Mouse (Mus musculus) heart, postnatal 25 days (tissue): Measurements from ENCODE around the gene Ankdd1b. TPM values are rescaled to one million over a fixed set of nuclear protein-coding genes. Genes with fewer than 3 reads are reported as not detected.

ENCODE experiments used
- DNase-seq: peaks from one replicate; pipeline ENCODE4 v3.0.0; 2022; ENCODE audit warnings: low spot score
- intact Hi-C: fragments of 180-260 bp; cut with DNase I; formaldehyde crosslinking; loops from one replicate; pipeline ENCODE4 v1.15.1; 2025
- total RNA-seq, 2 experiments: library from RNA; stranded (reverse); gene quantifications; 2 replicates each; pipeline ENCODE4 v1.2.3; 2021

Gene Ankdd1b
- under 1 TPM; 0.21 to 0.36 TPM for total RNA-seq

- intact Hi-C loops = no loop called here
- DNase-seq = no peak
These were observed at the start of gene Ankdd1b for GRCm38 (mm10) chr13:96470957-96471356. Gene Ankdd1b, minus strand, starts transcription at chr13:96471198.

DNA sequence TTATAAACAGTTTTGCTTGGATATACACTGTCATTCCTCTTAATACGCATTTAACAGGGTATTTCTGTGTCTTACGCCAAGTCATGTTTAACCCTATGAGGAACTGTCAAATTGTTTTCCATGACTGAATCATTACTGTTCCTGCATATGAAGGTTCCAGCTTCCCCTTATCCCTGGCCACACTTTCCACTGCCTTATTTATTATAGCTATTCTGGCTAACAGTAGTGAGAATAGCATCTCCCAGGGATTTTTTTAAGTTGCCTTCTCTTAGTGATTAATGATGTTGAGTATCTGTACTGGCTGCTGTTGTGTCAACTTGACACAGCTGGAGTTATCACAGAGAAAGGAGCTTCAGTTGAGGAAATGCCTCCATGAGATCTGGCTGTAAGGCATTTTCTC lies 46.3 kb upstream of the Ankdd1b start:
- DNase-seq = no peak
- intact Hi-C loops = no loop called here

GRCm38 (mm10) chr13:96516249-96516648 lies 45.3 kb upstream of the Ankdd1b start:
- intact Hi-C loops = no loop called here
- no peak for DNase-seq

DNA sequence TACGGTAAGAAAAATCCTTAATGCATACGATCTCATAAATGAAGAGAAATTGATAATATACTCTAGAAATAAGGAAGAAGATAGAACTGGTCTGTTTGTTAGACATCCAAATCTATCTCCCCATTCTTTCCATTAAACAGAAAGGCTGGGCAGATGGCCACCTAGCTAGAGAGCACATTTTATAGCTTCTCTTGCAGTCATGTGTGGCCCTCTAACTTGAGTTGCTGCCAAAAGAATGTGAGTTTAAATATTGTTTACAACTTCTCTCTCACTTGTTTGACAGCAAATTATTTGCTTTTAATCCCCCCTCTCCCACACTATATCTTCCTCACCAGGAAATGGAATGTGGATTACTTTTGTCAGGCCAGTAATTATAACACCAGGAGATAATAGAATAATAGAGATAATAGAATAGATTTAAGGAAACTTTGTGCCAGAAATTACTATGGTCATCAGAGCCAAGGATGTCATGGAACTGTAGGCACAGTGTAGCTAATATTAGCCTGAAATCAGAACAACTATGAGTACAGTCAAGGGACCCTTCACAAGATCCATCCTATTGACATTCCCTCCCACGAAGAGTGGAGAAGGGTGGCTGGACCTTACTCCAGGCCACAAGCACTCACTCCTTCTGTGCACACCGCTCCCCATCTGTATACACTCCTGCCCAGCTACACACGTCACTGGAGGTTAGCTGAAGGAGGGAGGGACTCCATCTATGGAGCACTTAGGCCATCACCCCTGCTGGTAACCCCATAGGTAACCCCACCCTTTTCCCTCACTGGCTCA lies 43.4 kb upstream of the Ankdd1b start:
- intact Hi-C loops = no loop called here
- DNase-seq = no peak

DNA sequence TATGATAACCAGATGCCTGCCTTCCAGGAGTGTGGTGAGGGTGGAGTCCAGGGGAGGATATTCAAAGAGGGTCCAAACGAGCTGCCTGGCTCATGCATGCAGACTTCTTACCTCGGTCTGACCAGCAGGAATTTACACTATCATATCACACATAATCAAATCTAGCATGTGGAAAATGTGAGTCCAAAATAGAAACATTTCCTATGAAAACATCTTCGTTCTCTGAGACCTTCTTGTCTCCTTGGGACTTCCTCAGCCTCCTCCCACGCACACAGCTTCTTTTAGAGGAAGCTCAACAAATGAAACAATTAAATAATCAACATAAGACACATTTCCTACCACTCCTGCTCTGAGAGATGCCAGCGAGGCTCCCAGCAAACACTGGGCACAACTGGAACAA lies 40.9 kb upstream of the Ankdd1b start:
- DNase-seq = no peak

GRCm38 (mm10) chr13:96511262-96511661 lies 40.3 kb upstream of the Ankdd1b start:
- DNase-seq = no peak
- intact Hi-C loops = no loop called here

More for the DNA sequence above, 40.9 kb upstream of the Ankdd1b start:
- intact Hi-C loops = no loop called here

DNA sequence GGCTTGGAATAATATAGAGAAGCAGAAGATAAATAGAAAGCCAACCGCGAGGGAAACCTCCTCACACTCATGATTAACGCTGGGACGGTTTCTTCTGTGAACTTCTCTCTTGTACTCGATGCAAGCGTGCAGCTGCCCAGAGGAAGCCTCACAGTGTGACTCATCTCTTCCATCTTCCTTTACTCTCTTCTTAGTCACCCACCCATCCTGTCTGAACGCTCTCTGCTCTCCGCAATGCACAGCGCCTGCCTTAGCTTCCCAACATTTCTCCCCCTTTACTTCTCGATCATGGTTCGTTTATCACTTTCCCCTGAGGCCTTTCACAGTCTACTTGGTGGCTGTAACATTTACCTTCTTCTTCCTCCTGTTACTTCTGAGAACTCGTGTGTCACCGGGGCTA lies 39.6 kb upstream of the Ankdd1b start:
- DNase-seq = peak; percentile 12
- intact Hi-C loops = no loop called here

DNA sequence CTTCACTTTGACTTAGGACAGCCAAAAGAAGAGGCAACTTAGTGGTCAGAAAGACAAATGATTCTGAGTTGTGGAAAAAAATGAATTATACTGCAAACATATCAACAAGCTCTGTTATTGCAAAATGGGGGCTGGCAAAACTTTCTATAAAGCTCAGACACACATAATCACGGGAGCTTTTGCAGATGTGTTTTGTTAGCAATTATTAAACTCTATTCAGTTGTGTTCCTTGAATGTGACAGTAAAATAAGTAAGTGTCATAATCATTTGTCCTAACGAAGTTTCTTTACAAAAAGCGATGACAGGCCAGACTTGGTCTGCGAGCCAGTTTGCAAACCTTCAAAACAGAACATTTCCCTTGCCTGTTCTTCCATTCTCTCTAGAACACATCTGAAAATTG lies 36.5 kb upstream of the Ankdd1b start:
- no peak for DNase-seq
- intact Hi-C loops = loop anchor here (10.0 kb wide), 1 partner anchor 73 kb away; no protein-coding TSS in a partner anchor

DNA sequence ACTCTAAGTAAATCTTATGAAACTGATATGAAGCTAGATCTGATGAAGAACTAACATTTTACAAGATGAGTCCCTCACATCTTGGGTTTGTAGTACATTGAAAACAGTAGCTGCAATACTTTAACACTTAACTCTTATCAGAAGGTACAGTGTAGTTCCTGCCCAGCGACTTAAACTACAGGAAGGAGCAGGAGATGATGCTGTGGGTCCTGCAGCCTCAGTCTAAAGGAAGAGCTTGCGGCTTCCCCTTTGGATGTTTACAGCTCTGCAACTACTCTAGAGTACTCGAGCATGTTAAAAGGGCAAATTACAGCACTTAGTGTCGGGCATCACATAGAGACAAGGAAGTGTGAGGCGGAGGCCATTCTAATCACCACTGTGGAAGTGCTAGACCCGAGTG lies 35.3 kb upstream of the Ankdd1b start:
- no peak for DNase-seq
- intact Hi-C loops = loop anchor here (10.0 kb wide), 1 partner anchor 72 kb away; no protein-coding TSS in a partner anchor

DNA sequence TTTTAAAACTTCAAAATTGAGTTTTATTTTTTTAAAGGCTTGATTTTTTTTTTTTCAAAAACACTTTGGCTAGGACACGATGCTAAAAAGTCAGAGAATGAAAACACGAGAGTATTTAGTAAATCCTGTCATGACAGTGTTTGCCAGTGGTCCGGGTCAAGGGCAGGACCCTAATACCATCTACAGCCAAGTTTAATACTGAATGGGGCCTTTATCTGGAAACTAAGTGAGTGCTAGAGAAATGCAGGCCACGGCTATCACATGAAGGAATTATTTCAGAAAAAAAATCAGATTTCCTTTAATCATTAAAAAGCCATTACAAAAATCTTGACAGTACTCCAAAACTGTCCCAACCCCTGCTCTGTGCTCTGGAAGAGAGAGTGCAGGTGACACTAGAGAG lies 34.7 kb upstream of the Ankdd1b start:
- no peak for DNase-seq
- intact Hi-C loops = loop anchor here (10.0 kb wide), 1 partner anchor 71 kb away; no protein-coding TSS in a partner anchor

DNA sequence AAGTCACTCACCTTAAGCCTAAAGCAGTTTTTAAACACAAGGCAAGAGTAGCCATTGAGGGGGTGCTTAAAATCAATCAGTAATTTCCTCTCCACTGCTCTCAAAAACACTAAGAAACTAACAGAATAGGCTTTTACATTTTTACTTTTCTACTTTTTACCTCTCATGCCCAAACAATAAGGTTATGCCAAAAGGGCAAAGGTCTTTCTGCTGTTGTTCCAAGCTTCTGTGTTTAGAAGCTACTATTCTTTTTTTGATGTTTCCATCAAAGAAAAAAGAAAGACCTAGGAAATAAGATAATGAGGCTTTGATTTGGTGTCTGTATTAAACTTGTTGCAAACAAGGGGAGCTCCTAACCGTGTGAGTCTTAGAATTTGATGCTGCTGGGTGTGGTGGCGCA lies 28.9 kb upstream of the Ankdd1b start:
- DNase-seq = no peak
- intact Hi-C loops = loop anchor here (10.0 kb wide), 1 partner anchor 65 kb away; no protein-coding TSS in a partner anchor

- intact Hi-C loops = no loop called here
- DNase-seq = no peak
These were observed 25.6 kb upstream of the Ankdd1b start for GRCm38 (mm10) chr13:96496630-96497029.

DNA sequence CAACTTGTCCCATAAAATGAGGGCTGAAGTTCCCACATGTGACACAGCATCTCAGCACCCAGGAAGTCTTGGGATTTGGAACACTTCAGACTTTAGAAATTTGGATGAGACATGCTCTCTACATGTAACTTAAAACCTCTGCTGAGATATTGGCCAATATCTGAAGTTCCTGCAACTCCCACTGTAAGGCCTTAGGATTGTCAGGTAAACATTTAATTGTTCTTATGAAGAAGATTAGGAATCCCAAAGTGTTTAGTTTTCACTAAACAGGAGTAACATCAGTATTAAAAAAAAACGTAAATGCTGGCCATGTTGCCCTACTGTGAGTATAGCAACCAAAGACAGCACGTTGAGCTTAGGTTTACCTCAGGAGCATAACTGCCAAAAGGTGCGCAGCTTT lies 19.4 kb upstream of the Ankdd1b start, which contains the start of gene Gm17622:
TSS of gene Gm17622 (plus strand) at position 301 of the 400 bp plus-strand sequence.
- intact Hi-C loops = no loop called here
- DNase-seq = no peak

- intact Hi-C loops = no loop called here
- no peak for DNase-seq
These were observed 17.0 kb upstream of the Ankdd1b start for GRCm38 (mm10) chr13:96487968-96488367.

- DNase-seq = no peak
- intact Hi-C loops = no loop called here
These were observed 16.2 kb upstream of the Ankdd1b start for GRCm38 (mm10) chr13:96487230-96487629.

DNA sequence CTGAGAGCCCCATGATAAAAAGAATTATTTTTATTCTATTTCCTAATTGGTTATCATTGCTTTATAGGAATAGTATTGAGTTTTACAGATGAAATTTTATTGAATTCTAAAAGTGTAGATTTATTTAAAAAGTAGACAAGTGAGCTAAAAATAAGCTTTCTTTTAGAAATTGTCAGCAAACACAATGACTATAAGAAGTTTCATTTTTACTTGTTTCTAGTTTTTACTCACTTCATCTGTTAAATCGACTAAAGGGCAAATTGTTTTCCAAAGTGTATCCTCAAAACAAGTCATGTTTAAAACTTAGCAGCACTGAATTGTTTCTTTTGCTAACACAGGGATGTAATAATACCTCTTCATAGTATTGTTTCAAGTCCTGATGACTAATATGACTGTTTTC lies 8.0 kb upstream of the Ankdd1b start:
- DNase-seq = no peak
- intact Hi-C loops = no loop called here

GRCm38 (mm10) chr13:96477226-96477625 lies 6.2 kb upstream of the Ankdd1b start:
- DNase-seq = no peak
- intact Hi-C loops = no loop called here

DNA sequence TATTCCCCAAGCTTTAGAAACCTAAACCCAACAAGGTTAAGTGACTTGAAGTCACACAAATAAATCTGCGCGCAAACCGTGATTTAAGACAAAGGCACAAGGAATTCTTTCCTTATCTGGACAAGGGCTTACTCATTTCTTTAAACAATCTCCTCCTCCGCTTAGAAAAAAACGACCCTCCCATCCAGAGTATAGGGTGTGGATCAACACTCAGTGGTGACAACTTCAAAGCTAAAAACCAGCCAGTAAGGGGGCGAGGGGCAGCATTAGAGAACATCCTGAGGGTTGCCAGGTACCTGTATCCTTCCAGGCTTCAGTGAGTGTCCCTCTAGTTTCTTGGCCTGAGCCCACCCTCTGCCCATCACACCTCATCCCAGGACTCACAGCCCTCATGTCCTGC lies 442 bp downstream of the Ankdd1b start:
- no peak for DNase-seq

GRCm38 (mm10) chr13:96468678-96469077 lies 2.3 kb downstream of the Ankdd1b start:
- intact Hi-C loops = no loop called here
- DNase-seq = no peak

More for the DNA sequence above, 442 bp downstream of the Ankdd1b start:
- intact Hi-C loops = no loop called here

GRCm38 (mm10) chr13:96465315-96465714 lies 5.7 kb downstream of the Ankdd1b start:
- intact Hi-C loops = no loop called here
- no peak for DNase-seq

DNA sequence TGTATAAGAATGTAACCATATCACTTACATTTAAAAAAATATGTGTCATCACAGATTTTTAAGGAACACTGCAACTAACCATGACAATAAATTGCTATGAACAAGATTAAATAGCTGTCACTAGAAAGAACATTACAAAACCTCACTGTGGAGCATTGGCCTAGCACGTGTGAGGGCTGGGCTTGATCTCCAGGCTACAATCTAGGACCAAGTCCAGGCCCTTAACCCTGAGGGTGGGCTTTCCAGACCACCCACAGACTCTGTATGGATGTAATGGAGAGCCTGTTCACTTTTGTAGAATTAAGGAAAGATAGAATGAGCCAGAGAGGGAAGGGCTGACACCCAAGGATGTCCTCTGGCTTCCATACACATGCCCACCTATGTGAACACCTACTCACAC lies 8.4 kb downstream of the Ankdd1b start:
- intact Hi-C loops = no loop called here
- DNase-seq = no peak

- intact Hi-C loops = no loop called here
These were observed 12.4 kb downstream of the Ankdd1b start for GRCm38 (mm10) chr13:96458606-96459005.

More at GRCm38 (mm10) chr13:96458606-96459005, 12.4 kb downstream of the Ankdd1b start:
- DNase-seq = no peak
